Mouse (Mus musculus): ENCODE measurements around the gene Tmem252. TPM values are rescaled to one million over a fixed set of nuclear protein-coding genes. Genes with fewer than 3 reads are reported as not detected.

Tmem252 gene
- total RNA-seq, 2 experiments from 2014 or later = 0.14 to 0.20 TPM

Other genes starting within 250 kb of the Tmem252 start
- 10 to 100 TPM; 34.7 to 37.2 TPM for gene Fam122a, start 196.7 kb upstream of the Tmem252 start, total RNA-seq (2021)
- gene Pip5k1b, start 118.1 kb upstream of the Tmem252 start, total RNA-seq (2021) = 10 to 100 TPM; 29.9 to 31.2 TPM
- 100 to 1,000 TPM; 103 to 110 TPM for gene Pgm5, start 187.8 kb downstream of the Tmem252 start, total RNA-seq (2021)
- gene Gm10053, start 201.7 kb downstream of the Tmem252 start, total RNA-seq (2021) = 100 to 1,000 TPM; 851 to 876 TPM
- gene Foxd4, start 227.2 kb downstream of the Tmem252 start, total RNA-seq (2021) = not detected